Mouse (Mus musculus) lung, embryonic 15.5 days (tissue): ENCODE results near the gene 9530003J23Rik. TPM values are rescaled to one million over a fixed set of nuclear protein-coding genes. Genes with fewer than 3 reads are reported as not detected.

Experiments
- ATAC-seq: fragments of 200-750 bp; cut with Nextera tagmentation; 2 replicates; pipeline ENCODE4 v1.8.0; 2017; ENCODE audit warnings: moderate number of reproducible peaks, borderline replicate concordance; ENCODE audit not compliant: low FRiP score, low TSS enrichment; ENCODE audit errors: extremely low read depth
- H3K27ac ChIP-seq: fragments of 300-500 bp; sonication (generic); 2 replicates; pipeline ENCODE4 v1.5.1; 2015; ENCODE audit warnings: moderate library complexity, mild to moderate bottlenecking, inconsistent platforms
- H3K27me3 ChIP-seq: fragments of 300-500 bp; sonication (generic); 2 replicates; pipeline ENCODE4 v1.6.1; 2015; ENCODE audit warnings: inconsistent platforms
- H3K36me3 ChIP-seq: fragments of 300-500 bp; sonication (generic); 2 replicates; pipeline ENCODE4 v1.6.1; 2015; ENCODE audit warnings: inconsistent platforms
- H3K4me1 ChIP-seq: fragments of 300-500 bp; sonication (generic); 2 replicates; pipeline ENCODE4 v1.6.1; 2015; ENCODE audit warnings: inconsistent platforms
- H3K4me2 ChIP-seq: fragments of 300-500 bp; sonication (generic); 2 replicates; pipeline ENCODE4 v1.6.1; 2015; ENCODE audit warnings: inconsistent platforms, mild to moderate bottlenecking, moderate library complexity
- H3K4me3 ChIP-seq: fragments of 300-500 bp; sonication (generic); 2 replicates; pipeline ENCODE4 v1.5.1; 2015; ENCODE audit warnings: mild to moderate bottlenecking, inconsistent platforms
- H3K9ac ChIP-seq: fragments of 300-500 bp; sonication (generic); 2 replicates; pipeline ENCODE4 v1.6.1; 2015; ENCODE audit warnings: inconsistent platforms
- H3K9me3 ChIP-seq: fragments of 300-500 bp; sonication (generic); 2 replicates; pipeline ENCODE4 v1.6.1; 2016; ENCODE audit warnings: inconsistent platforms
- WGBS: fragments of 180-500 bp; shearing (Covaris S2); methylation state at CpG from one replicate; pipeline ENCODE4 v1.1.7; 2015; 5-methylcytosine and 5-hydroxymethylcytosine counted together
- polyA plus RNA-seq: library from polyadenylated mRNA; unstranded; fragments of >200 nt; fragmentation: Nextera tagmentation; extraction: Ambion mirVana; gene quantifications from 2 replicates; pipeline ENCODE4 v1.2.1, GENCODE M21; 2015

9530003J23Rik gene
- polyA plus RNA-seq, 1 experiment from 2014 or later: not detected

- H3K4me3 ChIP-seq: no peak overlapping the region
- H3K27me3 ChIP-seq: 0 out of 2 replicates have a peak, but pooled peaks cover 3% of the 10 kb centered on the region
- whole genome bisulfite sequencing: 49% methylated on average over 2 of the region's 2 CpGs
- no peak overlapping the region for H3K4me2 ChIP-seq
- H3K36me3 ChIP-seq: no peaks in the 10 kb centered on the region
- H3K9ac ChIP-seq: no peak overlapping the region
- peak; percentile 33; the same call in 1 of the 2 replicates for ATAC-seq
- H3K4me1 ChIP-seq: peaks cover 11% of the 10 kb centered on the region; the same call in 1 of the 2 replicates
- H3K9me3 ChIP-seq: no peaks in the 10 kb centered on the region
- no peak overlapping the region for H3K27ac ChIP-seq
Measured at GRCm38 (mm10) chr10:117203558-117203981, 34.9 kb downstream of the 9530003J23Rik start.

- Histone ChIP-seq H3K4me3 (no peak overlapping the region), H3K27ac (no peak overlapping the region), H3K27me3 (0 out of 2 replicates have a peak, but pooled peaks cover 3% of the 10 kb centered on the region), H3K4me1 (peaks cover 11% of the 10 kb centered on the region; the same call in 1 of the 2 replicates), H3K36me3 (no peaks in the 10 kb centered on the region), H3K4me2 (no peak overlapping the region), H3K9ac (no peak overlapping the region), H3K9me3 (no peaks in the 10 kb centered on the region)
- WGBS: 27% methylated on average over 17 of the region's 17 CpGs
- ATAC-seq: no peak
Measured at GRCm38 (mm10) chr10:117202981-117203557, 35.4 kb downstream of the 9530003J23Rik start.

- peaks cover 11% of the 10 kb centered on the region; the same call in 1 of the 2 replicates for H3K4me1 ChIP-seq
- no peaks in the 10 kb centered on the region for H3K36me3 ChIP-seq
- H3K4me2 ChIP-seq: no peak overlapping the region
- no peak overlapping the region for H3K4me3 ChIP-seq
- 63% methylated on average over 3 of the region's 3 CpGs for WGBS
- no peak overlapping the region for H3K27ac ChIP-seq
- H3K9me3 ChIP-seq: no peaks in the 10 kb centered on the region
- H3K9ac ChIP-seq: no peak overlapping the region
- H3K27me3 ChIP-seq: 0 out of 2 replicates have a peak, but pooled peaks cover 3% of the 10 kb centered on the region
- ATAC-seq: no peak
Measured at GRCm38 (mm10) chr10:117199701-117200100, 38.8 kb downstream of the 9530003J23Rik start.

GRCm38 (mm10) chr10:117196696-117197095 lies 41.8 kb downstream of the 9530003J23Rik start:
- Histone ChIP-seq H3K9me3 (no peaks in the 10 kb centered on the region), H3K27ac (no peak overlapping the region), H3K9ac (no peak overlapping the region), H3K4me3 (no peak overlapping the region), H3K36me3 (no peaks in the 10 kb centered on the region), H3K4me1 (no peaks in the 10 kb centered on the region), H3K4me2 (no peak overlapping the region), H3K27me3 (0 out of 2 replicates have a peak, but pooled peaks cover 3% of the 10 kb centered on the region)
- WGBS: 81% methylated on average over 3 of the region's 3 CpGs
- ATAC-seq: no peak

GRCm38 (mm10) chr10:117195748-117196147 lies 42.8 kb downstream of the 9530003J23Rik start:
- Histone ChIP-seq H3K9ac (no peak overlapping the region), H3K4me1 (no peaks in the 10 kb centered on the region), H3K4me3 (no peak overlapping the region), H3K36me3 (no peaks in the 10 kb centered on the region), H3K9me3 (no peaks in the 10 kb centered on the region), H3K27me3 (0 out of 2 replicates have a peak, but pooled peaks cover 3% of the 10 kb centered on the region), H3K4me2 (no peak overlapping the region), H3K27ac (no peak overlapping the region)
- 95% methylated on average over 4 of the region's 4 CpGs for WGBS
- ATAC-seq: no peak

- 77% methylated on average over 12 of the region's 12 CpGs for WGBS
- H3K9me3 ChIP-seq: no peaks in the 10 kb centered on the region
- no peak overlapping the region for H3K4me3 ChIP-seq
- H3K9ac ChIP-seq: no peak overlapping the region
- H3K36me3 ChIP-seq: no peaks in the 10 kb centered on the region
- no peak overlapping the region for H3K4me2 ChIP-seq
- no peak overlapping the region for H3K27ac ChIP-seq
- no peak for ATAC-seq
- H3K4me1 ChIP-seq: no peaks in the 10 kb centered on the region
- no peaks in the 10 kb centered on the region for H3K27me3 ChIP-seq
Measured at GRCm38 (mm10) chr10:117195005-117195404, 43.5 kb downstream of the 9530003J23Rik start.

GRCm38 (mm10) chr10:117193364-117193763 lies 45.1 kb downstream of the 9530003J23Rik start:
- 78% methylated on average over 5 of the region's 5 CpGs for WGBS

GRCm38 (mm10) chr10:117185399-117186089 lies 53.0 kb downstream of the 9530003J23Rik start:
- ATAC-seq: no peak
- no peaks in the 10 kb centered on the region for H3K9me3 ChIP-seq
- 0 out of 2 replicates have a peak, but pooled peaks cover 9% of the 10 kb centered on the region for H3K4me1 ChIP-seq
- no peak overlapping the region for H3K4me2 ChIP-seq
- no peak overlapping the region for H3K9ac ChIP-seq
- no peak overlapping the region for H3K27ac ChIP-seq
- H3K4me3 ChIP-seq: no peak overlapping the region
- no peaks in the 10 kb centered on the region for H3K27me3 ChIP-seq
- no peaks in the 10 kb centered on the region for H3K36me3 ChIP-seq
- WGBS: 39% methylated on average over 9 of the region's 9 CpGs

More at GRCm38 (mm10) chr10:117193364-117193763, 45.1 kb downstream of the 9530003J23Rik start:
- Histone ChIP-seq H3K9me3 (no peaks in the 10 kb centered on the region), H3K4me1 (no peaks in the 10 kb centered on the region), H3K4me3 (no peak overlapping the region), H3K27ac (no peak overlapping the region), H3K27me3 (no peaks in the 10 kb centered on the region), H3K36me3 (no peaks in the 10 kb centered on the region), H3K4me2 (no peak overlapping the region), H3K9ac (no peak overlapping the region)
- ATAC-seq: no peak

Other genes starting within 250 kb of the 9530003J23Rik start
- gene Lrrc10, start 193.4 kb downstream of the 9530003J23Rik start, polyA plus RNA-seq: 0.88 and 1.2 TPM in 2 replicates
- gene Cct2, start 174.9 kb downstream of the 9530003J23Rik start, polyA plus RNA-seq: 235 and 246 TPM in 2 replicates
- 14.5 and 17.4 TPM in 2 replicates for gene Frs2, start 90.2 kb downstream of the 9530003J23Rik start, polyA plus RNA-seq
- gene Yeats4, start 14.2 kb downstream of the 9530003J23Rik start, polyA plus RNA-seq: 59.3 and 60.6 TPM in 2 replicates
- 170 and 197 TPM in 2 replicates for gene Lyz2, start 43.6 kb upstream of the 9530003J23Rik start, polyA plus RNA-seq
- 0.44 and 0.50 TPM in 2 replicates for gene Lyz1, start 54.2 kb upstream of the 9530003J23Rik start, polyA plus RNA-seq
- 161 and 165 TPM in 2 replicates for gene Cpsf6, start 141.3 kb upstream of the 9530003J23Rik start, polyA plus RNA-seq